Mouse (Mus musculus) ES-E14 (cell line): Measurements from ENCODE around the gene Lhpp. TPM values are rescaled to one million over a fixed set of nuclear protein-coding genes. Genes with fewer than 3 reads are reported as not detected.

ENCODE experiments used
- DNase-seq: peaks from one replicate; pipeline ENCODE4 v3.0.0-alpha.2; 2013; ENCODE audit warnings: low read depth, low spot score
- H3K27ac ChIP-seq: 2 replicates; pipeline ENCODE4 v1.5.1; 2012; ENCODE audit warnings: low read depth, mild to moderate bottlenecking, low read length, moderate library complexity, mixed read lengths; ENCODE audit not compliant: poor library complexity, insufficient read depth, severe bottlenecking
- H3K36me3 ChIP-seq: 2 replicates; pipeline ENCODE4 v1.6.1; 2012; ENCODE audit warnings: mild to moderate bottlenecking, low read length, moderate library complexity, mixed read lengths; ENCODE audit not compliant: control insufficient read depth, poor library complexity, insufficient read depth, severe bottlenecking
- H3K4me1 ChIP-seq, 2 experiments: fragments of 150-350 bp in 1 of 2; sonication (generic) in 1 of 2; 2 replicates each; pipeline ENCODE4 v1.6.1; 2012; ENCODE audit warnings: low read length in 2 of 2, mild to moderate bottlenecking in 1 of 2, mixed read lengths in 1 of 2; ENCODE audit not compliant: control insufficient read depth in 2 of 2, insufficient read depth in 2 of 2, poor library complexity in 1 of 2
- H3K4me3 ChIP-seq, 2 experiments: fragments of 150-350 bp in 1 of 2; sonication (generic) in 1 of 2; 2 replicates each; pipeline ENCODE4 v1.5.1; 2012; ENCODE audit warnings: low read length in 2 of 2, low read depth in 1 of 2, mild to moderate bottlenecking in 1 of 2, mixed read lengths in 1 of 2; ENCODE audit not compliant: insufficient read depth in 1 of 2, poor library complexity in 1 of 2, severe bottlenecking in 1 of 2
- H3K9ac ChIP-seq: 2 replicates; pipeline ENCODE4 v1.6.1; 2012; ENCODE audit warnings: low read depth, mild to moderate bottlenecking, low read length, mixed read lengths; ENCODE audit not compliant: poor library complexity, insufficient read depth, severe bottlenecking
- H3K9me3 ChIP-seq: fragments of 150-350 bp; sonication (generic); 2 replicates; pipeline ENCODE4 v1.6.1; 2012; ENCODE audit warnings: low read depth, mild to moderate bottlenecking, low read length; ENCODE audit not compliant: control insufficient read depth, insufficient read depth
- CHD2 ChIP-seq: IDR thresholded peaks from 2 replicates; pipeline ENCODE4 v1.6.1; 2014; ENCODE audit warnings: mild to moderate bottlenecking, low read depth, low read length, inconsistent platforms
- HCFC1 ChIP-seq: IDR thresholded peaks from 2 replicates; pipeline ENCODE4 v1.6.1; 2012; ENCODE audit warnings: low read length, inconsistent platforms, borderline replicate concordance; ENCODE audit not compliant: insufficient read depth
- MAFK ChIP-seq: IDR thresholded peaks from 2 replicates; pipeline ENCODE4 v1.6.1; 2014; ENCODE audit warnings: mild to moderate bottlenecking, low read depth, low read length, inconsistent platforms; ENCODE audit not compliant: insufficient read depth
- ZC3H11A ChIP-seq: IDR thresholded peaks from 2 replicates; pipeline ENCODE4 v1.6.1; 2012; ENCODE audit warnings: low read depth, mild to moderate bottlenecking, inconsistent platforms, low read length, borderline replicate concordance
- ZNF384 ChIP-seq: IDR thresholded peaks from 2 replicates; pipeline ENCODE4 v1.6.1; 2012; ENCODE audit warnings: low read depth, low read length, inconsistent platforms
- in situ Hi-C, 2 experiments: fragments of 600-800 bp; cut with MboI; formaldehyde crosslinking; loops; one replicate each; pipeline ENCODE4 v1.15.1; 2025; ENCODE audit warnings: low sequenced_read_pairs in 2 of 2, inconsistent platforms in 1 of 2; ENCODE audit not compliant: unreplicated experiment in 2 of 2
- total RNA-seq: library from RNA; depleted of rRNA; stranded (reverse); fragments of 300-350 nt; gene quantifications from 2 replicates; pipeline ENCODE4 v1.2.3, GENCODE M21; 2012

Gene Lhpp
- total RNA-seq, 1 experiment, result 11.9 TPM

- no peak overlapping the region for H3K9ac ChIP-seq
- no peak overlapping the region for H3K4me3 ChIP-seq
- in situ Hi-C loops, result no loop called here
- DNase-seq, result no peak
- H3K9me3 ChIP-seq, result no peaks in the 10 kb centered on the region
- H3K27ac ChIP-seq, result no peak overlapping the region
- H3K4me1 ChIP-seq, result peaks cover 0 to 2% of the 10 kb centered on the region in 2 experiments; a peak in 1 of 4 replicates
- TF ChIP-seq MAFK (no peak), ZNF384 (no peak), HCFC1 (no peak)
- H3K36me3 ChIP-seq, result no peaks in the 10 kb centered on the region
These were observed 23.3 kb upstream of the Lhpp start for GRCm38 (mm10) chr7:132587167-132587566.

DNA sequence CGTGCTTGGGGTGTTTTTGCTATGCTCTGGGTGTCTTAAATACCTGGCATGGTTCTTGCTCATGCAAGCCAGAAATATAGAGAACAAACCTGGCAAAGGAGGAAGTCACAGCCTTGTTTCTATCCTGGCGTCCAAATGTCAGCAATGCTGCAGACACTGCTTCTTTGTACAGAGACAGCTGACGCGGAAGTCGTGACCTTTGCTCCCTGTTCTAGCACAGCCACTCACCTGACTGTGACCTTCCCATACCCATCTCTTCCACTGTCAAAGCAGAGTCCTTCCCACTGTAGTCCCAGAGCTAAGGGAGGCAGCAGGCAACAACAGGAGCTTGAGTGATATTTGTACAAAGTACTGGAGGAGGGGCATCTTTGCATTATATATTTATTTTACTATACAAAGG, 20.8 kb upstream of the Lhpp start:
- no peak overlapping the region for H3K4me3 ChIP-seq
- no peak overlapping the region for H3K9ac ChIP-seq
- H3K27ac ChIP-seq, result no peak overlapping the region
- in situ Hi-C loops, result loop anchor here (10.0 kb wide), 1 partner anchor 1035 kb away; no protein-coding TSS in a partner anchor
- no peaks in the 10 kb centered on the region for H3K36me3 ChIP-seq
- no peak for TF ChIP-seq MAFK
- TF ChIP-seq CHD2, result no peak
- TF ChIP-seq ZNF384, result no peak
- TF ChIP-seq HCFC1, result no peak
- TF ChIP-seq ZC3H11A, result no peak
- no peak for DNase-seq
- H3K9me3 ChIP-seq, result no peaks in the 10 kb centered on the region
- peaks cover 0 to 2% of the 10 kb centered on the region in 2 experiments; a peak in 1 of 4 replicates for H3K4me1 ChIP-seq

DNA sequence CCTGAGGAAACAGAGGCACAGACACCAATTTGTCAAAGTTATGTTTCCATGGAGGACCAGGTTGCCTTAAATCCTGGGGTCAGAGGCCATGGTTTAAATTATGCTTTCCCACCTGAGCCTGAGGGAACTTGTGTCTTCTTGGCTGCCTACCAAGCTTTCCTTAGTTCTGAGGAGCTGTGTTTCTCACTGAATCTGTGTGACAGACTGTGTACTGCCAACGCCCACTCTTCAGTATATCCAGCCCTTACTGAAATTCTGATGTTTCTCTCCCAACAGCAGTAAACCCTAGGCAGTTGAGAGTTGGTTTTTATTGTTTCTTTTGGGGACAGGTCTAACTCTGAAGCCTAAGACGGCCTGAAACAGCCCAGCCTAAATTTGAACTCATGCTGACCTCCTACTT, 16.7 kb upstream of the Lhpp start:
- Histone ChIP-seq H3K9me3 (no peaks in the 10 kb centered on the region), H3K4me1 (no peaks in the 10 kb centered on the region; a peak in 1 of 4 replicates), H3K9ac (no peak overlapping the region), H3K4me3 (no peak overlapping the region), H3K36me3 (no peaks in the 10 kb centered on the region), H3K27ac (no peak overlapping the region)
- DNase-seq, result no peak
- in situ Hi-C loops, result loop anchor here (10.0 kb wide), 1 partner anchor 1039 kb away; no protein-coding TSS in a partner anchor
- no peak for TF ChIP-seq CHD2
- TF ChIP-seq ZNF384, result no peak
- TF ChIP-seq MAFK, result no peak
- no peak for TF ChIP-seq ZC3H11A
- TF ChIP-seq HCFC1, result no peak

GRCm38 (mm10) chr7:132594325-132594724, 16.1 kb upstream of the Lhpp start:
- no peak for TF ChIP-seq CHD2
- TF ChIP-seq ZC3H11A, result no peak
- no peak for TF ChIP-seq ZNF384
- TF ChIP-seq MAFK, result no peak
- no peak for TF ChIP-seq HCFC1
- no peak for DNase-seq
- no peaks in the 10 kb centered on the region for H3K9me3 ChIP-seq
- no peaks in the 10 kb centered on the region; a peak in 1 of 4 replicates for H3K4me1 ChIP-seq
- no peaks in the 10 kb centered on the region for H3K36me3 ChIP-seq
- H3K4me3 ChIP-seq, result no peak overlapping the region
- in situ Hi-C loops, result loop anchor here (10.0 kb wide), 1 partner anchor 1040 kb away; no protein-coding TSS in a partner anchor
- no peak overlapping the region for H3K9ac ChIP-seq
- no peak overlapping the region for H3K27ac ChIP-seq

- no peak overlapping the region for H3K9ac ChIP-seq
- no peak for TF ChIP-seq MAFK
- TF ChIP-seq ZNF384, result no peak
- no peak for TF ChIP-seq CHD2
- TF ChIP-seq HCFC1, result no peak
- TF ChIP-seq ZC3H11A, result no peak
- no peak for DNase-seq
- no peaks in the 10 kb centered on the region for H3K9me3 ChIP-seq
- H3K4me3 ChIP-seq, result no peak overlapping the region
- H3K36me3 ChIP-seq, result no peaks in the 10 kb centered on the region
- no peak overlapping the region for H3K27ac ChIP-seq
- in situ Hi-C loops, result loop anchor here (10.0 kb wide), 1 partner anchor 1041 kb away; no protein-coding TSS in a partner anchor
- H3K4me1 ChIP-seq, result peaks cover 3 to 4% of the 10 kb centered on the region in 2 experiments; a peak in 3 of 4 replicates
These were observed 14.7 kb upstream of the Lhpp start for GRCm38 (mm10) chr7:132595787-132596186.
